Mouse (Mus musculus) neutrophil, adult 5-6 weeks (primary cell): ENCODE results near the gene Rbm24. TPM values are rescaled to one million over a fixed set of nuclear protein-coding genes. Genes with fewer than 3 reads are reported as not detected.

Experiments
- ATAC-seq: fragments of 151-379, 151-347 bp; 2 replicates; pipeline ENCODE4 v1.8.0; 2017; ENCODE audit warnings: mild to moderate bottlenecking, moderate TSS enrichment; ENCODE audit not compliant: insufficient number of reproducible peaks, poor library complexity, low FRiP score, severe bottlenecking; ENCODE audit errors: extremely low read depth
- total RNA-seq: library from RNA; stranded (forward); fragments of 200-1000 nt; gene quantifications from 2 replicates; pipeline ENCODE4 v1.2.3, GENCODE M21; 2017

Rbm24 gene
- total RNA-seq, 1 experiment from 2014 or later: not detected

DNA sequence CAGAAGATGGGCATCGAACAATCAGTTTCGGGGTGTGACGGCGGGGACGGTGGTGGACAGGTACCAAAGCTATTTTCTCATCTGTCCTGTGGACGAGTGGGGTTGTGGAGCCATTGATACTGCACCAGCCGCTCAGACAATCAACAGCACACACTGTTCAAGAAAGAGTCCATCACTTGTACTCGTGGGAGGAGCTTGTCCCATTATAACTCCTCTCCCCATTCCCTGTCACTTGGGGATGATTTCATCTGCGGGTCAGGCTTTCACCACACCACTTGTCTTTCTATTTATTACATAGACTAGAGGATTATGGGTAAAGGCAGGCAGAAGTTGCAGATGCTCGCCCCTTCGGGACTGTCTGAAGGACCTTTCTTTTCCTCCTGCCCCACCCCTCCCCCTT lies 11.6 kb downstream of the Rbm24 start:
- no peak for ATAC-seq

GRCm38 (mm10) chr13:46433880-46434560 lies 15.8 kb downstream of the Rbm24 start:
- no peak for ATAC-seq

GRCm38 (mm10) chr13:46438960-46439359 lies 20.7 kb downstream of the Rbm24 start:
- ATAC-seq: no peak

- no peak for ATAC-seq
These were observed 25.8 kb downstream of the Rbm24 start for GRCm38 (mm10) chr13:46444021-46444420.

GRCm38 (mm10) chr13:46446062-46446461 lies 27.8 kb downstream of the Rbm24 start:
- ATAC-seq: no peak

DNA sequence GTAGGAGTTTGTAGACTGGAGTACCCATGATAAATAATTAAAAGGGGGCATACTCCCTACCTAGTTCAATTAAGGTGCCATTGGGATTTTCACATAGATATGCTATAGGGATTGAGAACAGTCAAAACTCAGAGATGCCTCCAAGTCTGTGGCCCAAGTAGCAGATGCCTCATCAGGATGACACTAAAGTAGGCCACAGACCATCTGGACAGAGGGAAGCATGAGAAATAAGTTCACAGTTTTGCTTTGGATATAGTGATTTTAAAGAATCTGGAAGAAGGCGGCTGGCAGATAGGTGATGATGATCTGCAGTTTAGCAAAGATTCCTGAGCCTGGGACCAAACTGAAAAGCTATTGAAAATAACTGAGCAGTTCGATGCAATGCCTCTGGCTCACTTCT lies 30.0 kb downstream of the Rbm24 start:
- ATAC-seq: no peak

DNA sequence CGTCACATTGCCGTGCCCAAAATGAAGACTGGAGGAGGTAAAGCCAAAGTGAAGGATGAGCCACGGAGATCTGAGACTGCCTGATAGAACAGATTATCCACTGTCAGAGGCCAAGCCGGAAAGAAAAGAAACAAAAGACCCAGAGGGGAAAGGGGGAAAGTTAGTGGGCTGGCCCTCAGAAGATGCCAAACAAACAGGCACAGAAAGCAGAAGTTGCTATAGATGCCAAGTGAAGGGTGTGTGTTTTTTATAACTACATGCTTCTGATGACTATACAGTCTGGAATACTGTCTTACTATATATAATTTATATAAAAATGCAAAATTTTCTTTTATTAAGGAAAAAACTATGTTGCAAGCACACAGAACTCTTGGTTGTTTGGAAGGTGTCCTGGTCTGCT lies 31.7 kb downstream of the Rbm24 start:
- ATAC-seq: no peak

GRCm38 (mm10) chr13:46450623-46451022 lies 32.4 kb downstream of the Rbm24 start:
- no peak for ATAC-seq

DNA sequence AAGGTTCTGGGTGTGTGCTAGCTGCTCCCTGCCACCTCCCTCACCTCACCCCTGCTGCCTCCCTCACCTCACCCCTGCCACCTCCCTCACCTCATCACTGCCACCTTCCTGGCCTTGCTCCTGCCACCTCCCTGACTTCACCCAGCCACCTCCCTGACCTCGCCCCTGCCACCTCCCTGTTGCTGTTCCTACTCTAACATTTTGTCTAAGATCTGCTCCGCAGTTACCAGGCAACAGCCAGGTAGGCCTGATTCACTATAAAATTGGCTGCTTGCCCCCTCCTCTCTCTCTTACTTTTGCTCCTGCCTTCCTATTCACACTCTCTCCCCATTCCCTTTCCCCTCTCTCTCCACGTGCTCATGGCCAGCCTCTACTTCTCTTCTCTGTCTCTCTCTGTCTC lies 33.3 kb downstream of the Rbm24 start:
- no peak for ATAC-seq

- ATAC-seq: no peak
These were observed 41.3 kb downstream of the Rbm24 start for GRCm38 (mm10) chr13:46459546-46459945.

- ATAC-seq: no peak
These were observed 44.0 kb downstream of the Rbm24 start for GRCm38 (mm10) chr13:46462280-46462679.

DNA sequence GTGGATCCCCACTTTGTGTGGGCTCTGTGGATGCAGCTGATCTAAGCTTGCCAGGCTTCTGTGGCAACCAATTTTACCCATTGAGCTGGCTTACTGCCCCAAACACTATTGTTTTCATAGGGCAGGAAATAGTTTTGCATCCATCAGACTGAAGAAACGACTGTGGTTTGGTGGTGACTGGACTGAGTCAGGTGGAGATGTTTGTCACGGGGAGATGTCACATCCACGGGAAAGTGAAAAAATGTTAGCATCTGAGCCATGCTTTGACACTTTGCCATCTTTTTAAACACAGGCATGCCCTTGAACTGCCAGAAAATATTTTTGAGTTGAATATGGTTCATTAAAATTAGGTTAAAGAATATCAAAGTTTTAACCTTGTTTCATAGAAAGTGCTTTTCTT lies 45.5 kb downstream of the Rbm24 start:
- ATAC-seq: no peak

- ATAC-seq: no peak
These were observed 50.0 kb downstream of the Rbm24 start for GRCm38 (mm10) chr13:46468251-46468650.

DNA sequence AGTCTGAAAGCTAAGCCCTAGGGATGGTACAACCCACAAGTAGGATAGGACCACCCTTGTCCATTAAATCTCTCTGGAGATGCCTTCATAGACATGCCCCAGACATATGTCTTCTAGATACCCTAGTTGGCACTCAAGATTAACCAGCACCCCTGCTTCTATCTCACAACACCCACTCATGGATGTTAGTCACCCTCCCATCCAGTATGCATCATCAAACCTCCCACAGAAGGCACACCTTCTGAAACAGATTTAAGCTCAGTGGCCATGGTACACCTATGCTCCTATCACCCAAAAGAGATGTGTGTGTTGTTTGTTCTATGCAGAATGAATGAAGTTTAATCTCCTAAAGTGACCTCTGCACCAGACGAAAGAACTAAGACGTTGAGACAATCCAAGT lies 51.3 kb downstream of the Rbm24 start:
- ATAC-seq: no peak

Other genes with a start within 250 kb of the Rbm24 start
- gene Stmnd1, start 144.7 kb upstream of the Rbm24 start, total RNA-seq: not detected in 2 replicates
- 0.23 and 0.61 TPM in 2 replicates for gene Cap2, start 83.4 kb downstream of the Rbm24 start, total RNA-seq